Mouse (Mus musculus) embryonic fibroblast, embryonic 13.5 days (primary cell): Measurements from ENCODE around the gene Olfr191. TPM values are rescaled to one million over a fixed set of nuclear protein-coding genes. Genes with fewer than 3 reads are reported as not detected.
"Not testable (repeated sequence)": the region's sequence is repeated elsewhere in the genome, so short reads cannot be mapped to it uniquely, and the experiment has no call there.

Source experiments
- H3K27ac ChIP-seq: 2 replicates; pipeline ENCODE4 v1.5.1; 2012; ENCODE audit warnings: low read length, control low read depth, inconsistent platforms; ENCODE audit not compliant: insufficient read depth
- H3K4me1 ChIP-seq: 2 replicates; pipeline ENCODE4 v1.6.1; 2011; ENCODE audit warnings: low read length; ENCODE audit not compliant: control insufficient read depth, insufficient read depth
- H3K4me3 ChIP-seq: 2 replicates; pipeline ENCODE4 v1.5.1; 2011; ENCODE audit warnings: mild to moderate bottlenecking, control low read depth, low read length; ENCODE audit not compliant: insufficient read depth
- CTCF ChIP-seq: IDR thresholded peaks from 2 replicates; pipeline ENCODE4 v1.5.1; 2011; ENCODE audit warnings: mild to moderate bottlenecking, control low read depth, low read length, moderate library complexity, borderline replicate concordance; ENCODE audit not compliant: insufficient read depth
- POLR2A ChIP-seq: IDR thresholded peaks from 2 replicates; pipeline ENCODE4 v1.6.1; 2011; ENCODE audit warnings: low read depth, mild to moderate bottlenecking, control low read depth, low read length, moderate library complexity
- polyA plus RNA-seq: library from polyadenylated mRNA; stranded (reverse); fragments of >200 nt; gene quantifications from 2 replicates; pipeline ENCODE4 v1.2.4, GENCODE M21; 2011; ENCODE audit warnings: low read depth; ENCODE audit not compliant: missing spikeins, insufficient read length

Olfr191 gene
- polyA plus RNA-seq = not detected in 2 replicates

DNA sequence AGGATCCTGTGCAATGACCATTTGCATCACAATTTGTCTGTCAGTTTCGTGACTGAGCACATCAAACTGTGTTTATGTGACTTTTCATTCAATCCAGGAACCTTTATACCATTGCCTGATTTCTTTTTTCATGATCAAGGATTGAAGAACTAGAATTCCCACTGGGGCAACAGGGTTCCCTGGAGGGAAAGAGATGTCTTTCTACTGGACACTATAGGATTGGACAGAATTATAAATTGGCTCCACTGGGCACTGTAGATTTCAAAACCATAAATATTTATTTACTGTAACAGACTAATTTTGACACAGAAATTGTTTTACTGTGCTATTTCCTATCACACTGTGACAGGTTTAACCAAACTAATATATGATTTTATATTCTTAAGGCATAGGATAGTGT, at the start of gene Olfr191:
TSS of gene Olfr191 (minus strand) at position 101 of the 400 bp plus-strand sequence.
- not testable (repeated sequence) for H3K4me3 ChIP-seq, H3K27ac ChIP-seq, H3K4me1 ChIP-seq

DNA sequence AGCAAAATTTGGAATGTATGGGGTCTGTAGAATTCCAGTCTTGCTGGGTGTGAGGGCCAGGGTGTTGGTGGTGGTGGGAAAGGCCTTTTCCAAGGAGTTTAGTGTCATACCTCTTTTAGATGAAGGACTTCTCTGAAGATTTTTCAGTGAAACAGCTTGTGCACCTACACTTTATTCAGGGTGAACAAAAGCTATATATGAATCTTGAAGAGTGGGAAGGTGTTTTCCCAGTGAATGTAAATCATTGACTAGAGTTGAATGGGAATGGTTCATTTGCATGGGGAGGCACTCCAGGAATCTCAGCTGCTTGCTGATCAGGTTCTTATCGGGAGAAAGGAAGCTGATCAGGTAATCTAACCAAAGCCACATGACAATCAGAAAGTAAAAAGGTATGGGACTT, 41.1 kb upstream of the Olfr191 start:
- TF ChIP-seq CTCF = no peak
- no peak for TF ChIP-seq POLR2A
- H3K4me3 ChIP-seq = no peak overlapping the region
- H3K4me1 ChIP-seq = no peaks in the 10 kb centered on the region
- H3K27ac ChIP-seq = no peak overlapping the region

GRCm38 (mm10) chr16:59120969-59121368, 31.3 kb upstream of the Olfr191 start, which contains the start of gene Olfr194:
TSS of gene Olfr194 (minus strand) at chr16:59121069.
- Histone ChIP-seq H3K27ac (no peak within 1 kb of the TSS), H3K4me1 (no peaks in the 10 kb centered on the region), H3K4me3 (no peak within 1 kb of the TSS)
- TF ChIP-seq POLR2A (no peak), CTCF (no peak)

- no peak within 1 kb of the TSS for H3K27ac ChIP-seq
- no peak within 1 kb of the TSS for H3K4me3 ChIP-seq
- no peaks in the 10 kb centered on the region for H3K4me1 ChIP-seq
- no peak for TF ChIP-seq POLR2A
- TF ChIP-seq CTCF = no peak
Measured at GRCm38 (mm10) chr16:59111781-59112180, 22.2 kb upstream of the Olfr191 start, which contains the start of gene Olfr193. TSS of gene Olfr193 (minus strand) at chr16:59111881.

DNA sequence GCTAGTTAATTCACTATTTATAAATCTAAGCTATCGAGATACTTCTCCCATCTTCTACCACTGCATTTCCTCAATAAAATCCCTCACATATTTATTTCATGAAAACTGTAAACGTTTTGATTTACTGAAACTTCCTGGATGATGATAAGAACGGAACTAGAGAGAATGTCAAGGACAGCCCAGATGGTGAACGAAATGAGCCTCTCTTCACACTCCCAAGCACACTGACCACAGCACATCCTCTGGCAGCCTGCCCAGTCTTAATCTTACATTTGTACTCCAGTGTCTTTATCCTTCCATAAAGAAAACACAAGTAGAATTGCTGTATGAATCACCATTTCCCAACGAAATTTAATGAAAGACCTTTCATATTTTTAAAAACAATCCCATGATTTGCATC, 18.9 kb upstream of the Olfr191 start:
- not testable (repeated sequence) for H3K27ac ChIP-seq, H3K4me3 ChIP-seq, H3K4me1 ChIP-seq

DNA sequence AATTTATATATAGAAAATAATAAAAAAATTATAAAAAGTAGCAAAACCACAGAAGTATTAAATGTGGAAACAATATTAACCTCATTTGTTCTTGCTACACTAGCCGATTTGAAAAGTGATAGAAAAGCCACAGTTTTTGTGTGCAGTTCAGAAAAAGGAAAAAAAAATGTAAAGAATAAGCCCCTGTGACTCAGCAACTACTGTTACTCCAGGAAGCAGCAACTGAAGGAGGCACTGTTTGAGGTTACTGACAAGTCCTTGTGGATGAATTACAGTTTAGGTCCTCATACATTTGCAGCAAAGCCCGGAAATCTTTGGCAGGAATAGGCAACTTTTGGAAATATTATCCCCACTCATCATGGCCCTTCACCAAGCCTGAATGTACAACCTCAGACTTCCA, 15.7 kb upstream of the Olfr191 start:
- Histone ChIP-seq H3K27ac (no peak overlapping the region), H3K4me1 (no peaks in the 10 kb centered on the region), H3K4me3 (no peak overlapping the region)
- TF ChIP-seq CTCF (no peak), POLR2A (no peak)

- H3K4me3 ChIP-seq, H3K27ac ChIP-seq, H3K4me1 ChIP-seq: not testable (repeated sequence)
Measured at GRCm38 (mm10) chr16:59081113-59081512, 8.5 kb downstream of the Olfr191 start.

GRCm38 (mm10) chr16:59077905-59078304, 11.7 kb downstream of the Olfr191 start, which contains the start of gene Olfr190:
TSS of gene Olfr190 (minus strand) at chr16:59078005.
- Histone ChIP-seq H3K27ac (no peak within 1 kb of the TSS), H3K4me3 (no peak within 1 kb of the TSS), H3K4me1 (no peaks in the 10 kb centered on the region)
- TF ChIP-seq CTCF = no peak
- no peak for TF ChIP-seq POLR2A

DNA sequence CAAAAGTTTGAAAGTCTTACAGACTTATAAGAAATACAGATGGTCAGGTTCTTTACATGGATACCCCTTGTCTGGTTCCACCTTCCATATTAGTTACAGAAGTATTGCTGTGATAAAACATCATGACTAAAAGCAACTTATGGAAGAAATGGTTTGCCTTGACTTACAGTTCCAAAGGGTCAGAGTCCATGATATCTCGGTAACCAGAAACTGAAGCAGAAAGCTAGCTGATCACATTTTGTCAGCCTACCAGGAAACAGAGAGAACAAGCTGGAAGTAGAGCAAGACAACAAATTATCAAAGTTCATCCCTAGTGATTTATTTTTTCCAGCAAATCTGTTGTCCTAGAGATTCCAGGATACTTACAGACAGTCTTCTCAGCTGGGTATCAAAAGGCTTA, 16.1 kb downstream of the Olfr191 start:
- no peaks in the 10 kb centered on the region for H3K4me1 ChIP-seq
- H3K4me3 ChIP-seq = no peak overlapping the region
- TF ChIP-seq POLR2A = no peak
- TF ChIP-seq CTCF = no peak

DNA sequence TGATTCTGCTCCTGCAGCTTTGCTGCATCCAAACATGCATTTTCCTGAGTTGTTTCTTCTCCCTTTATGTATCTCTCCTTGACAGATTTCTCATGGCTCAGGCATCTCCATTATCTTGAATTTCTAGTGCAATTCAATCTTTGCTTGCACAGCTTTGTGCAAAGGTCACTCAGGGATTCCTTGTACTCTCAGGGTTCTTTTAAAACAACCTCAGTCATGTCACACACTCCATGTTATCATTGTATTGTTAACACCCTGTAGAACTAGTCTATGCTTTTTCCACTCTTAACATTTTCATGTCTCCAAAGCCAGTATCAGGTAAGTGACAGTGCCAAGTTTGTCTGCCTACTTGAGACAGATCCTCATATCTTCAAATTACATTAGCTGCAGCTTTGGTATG, 17.9 kb downstream of the Olfr191 start:
- Histone ChIP-seq H3K4me3 (no peak overlapping the region), H3K4me1 (no peaks in the 10 kb centered on the region), H3K27ac (no peak overlapping the region)
- TF ChIP-seq CTCF = no peak
- TF ChIP-seq POLR2A = no peak

More for the DNA sequence above, 16.1 kb downstream of the Olfr191 start:
- no peak overlapping the region for H3K27ac ChIP-seq

DNA sequence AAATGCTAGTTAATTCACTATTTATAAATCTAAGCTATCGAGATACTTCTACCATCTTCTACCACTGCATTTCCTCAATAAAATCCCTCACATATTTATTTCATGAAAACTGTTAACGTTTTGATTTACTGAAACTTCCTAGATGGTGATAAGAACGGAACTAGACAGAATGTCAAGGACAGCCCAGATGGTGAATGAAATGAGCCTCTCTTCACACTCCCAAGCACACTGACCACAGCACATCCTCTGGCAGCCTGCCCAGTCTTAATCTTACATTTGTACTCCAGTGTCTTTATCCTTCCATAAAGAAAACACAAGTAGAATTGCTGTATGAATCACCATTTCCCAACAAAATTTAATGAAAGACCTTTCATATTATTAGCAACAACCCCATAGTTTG, 27.2 kb downstream of the Olfr191 start:
- H3K4me1 ChIP-seq, H3K27ac ChIP-seq: not testable (repeated sequence)

DNA sequence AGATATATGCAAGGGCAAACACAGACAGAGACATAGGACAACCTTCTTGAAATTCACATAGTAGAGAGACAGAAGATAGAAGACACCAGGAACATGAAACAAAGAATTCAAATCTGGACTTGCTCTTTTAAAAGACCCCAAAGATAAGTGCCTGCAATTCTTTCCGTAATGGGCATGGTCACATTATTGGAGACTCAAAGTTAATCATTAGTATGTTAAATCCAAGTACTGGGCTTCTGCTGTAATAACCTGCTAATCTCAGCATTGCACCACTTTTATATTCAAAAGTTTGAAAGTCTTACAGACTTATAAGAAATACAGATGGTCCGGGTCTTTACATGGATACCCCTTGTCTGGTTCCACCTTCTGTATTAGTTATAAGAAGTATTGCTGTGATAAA, 40.3 kb downstream of the Olfr191 start:
- H3K4me1 ChIP-seq, H3K4me3 ChIP-seq, H3K27ac ChIP-seq: not testable (repeated sequence)

More for the DNA sequence above, 27.2 kb downstream of the Olfr191 start:
- not testable (repeated sequence) for H3K4me3 ChIP-seq
